Mouse (Mus musculus): ENCODE measurements around the gene Toe1. TPM values are rescaled to one million over a fixed set of nuclear protein-coding genes. Genes with fewer than 3 reads are reported as not detected.
A peak's percentile ranks its signal among the peaks of the same experiment; 100 is the strongest.
"Not testable (repeated sequence)": the region's sequence is repeated elsewhere in the genome, so short reads cannot be mapped to it uniquely, and the experiment has no call there.

The Toe1 gene
- 29.5 and 33.5 TPM in 2 replicates for polyA plus RNA-seq (2016; fragmentation: Nextera tagmentation; extraction: Ambion mirVana)

GRCm38 (mm10) chr4:116807197-116808129 lies at the start of gene Toe1, which contains the start of gene Mutyh:
TSS of gene Toe1 (minus strand) at chr4:116807640.
TSS of gene Mutyh (plus strand) at chr4:116807723.
- Histone ChIP-seq H3K27me3 (no peaks in the 10 kb centered on the region), H3K4me3 (peak within 1 kb of the TSS; percentile 61), H3K4me2 (replicated peaks) (peak within 1 kb of the TSS; percentile 77), H3K27ac (replicated peaks) (peak within 1 kb of the TSS; percentile 84), H3K9me3 (no peaks in the 10 kb centered on the region), H3K36me3 (peaks cover 33% of the 10 kb centered on the region), H3K4me1 (peaks cover 10% of the 10 kb centered on the region), H3K9ac (replicated peaks) (peak within 1 kb of the TSS; percentile 65)
- peak; percentile 98 for ATAC-seq (ENCODE audit: low FRiP score, low read depth)
- under 1% methylated on average over 58 of the region's 58 CpGs for WGBS

GRCm38 (mm10) chr4:116857203-116857602 lies 49.8 kb upstream of the Toe1 start:
- Histone ChIP-seq H3K9me3 (no peaks in the 10 kb centered on the region), H3K27me3 (no peaks in the 10 kb centered on the region), H3K4me3 (no peak overlapping the region), H3K4me2 (replicated peaks) (no peak overlapping the region), H3K36me3 (no peaks in the 10 kb centered on the region), H3K27ac (replicated peaks) (no peak overlapping the region), H3K4me1 (peaks cover 14% of the 10 kb centered on the region), H3K9ac (replicated peaks) (no peak overlapping the region)
- ATAC-seq (ENCODE audit: low FRiP score, low read depth): no peak
- 76% methylated on average over 10 of the region's 10 CpGs for WGBS

GRCm38 (mm10) chr4:116854286-116854685 lies 46.8 kb upstream of the Toe1 start:
- Histone ChIP-seq H3K36me3 (no peaks in the 10 kb centered on the region), H3K4me1 (peaks cover 14% of the 10 kb centered on the region), H3K9ac (replicated peaks) (no peak overlapping the region), H3K27me3 (no peaks in the 10 kb centered on the region), H3K9me3 (no peaks in the 10 kb centered on the region), H3K4me3 (no peak overlapping the region), H3K4me2 (replicated peaks) (peak overlapping the region; percentile 6; the same call in 1 of the 2 replicates), H3K27ac (replicated peaks) (no peak overlapping the region)
- peak; percentile 54; the same call in 1 of the 2 replicates for ATAC-seq (ENCODE audit: low FRiP score, low read depth)
- WGBS: 20% methylated on average over 2 of the region's 2 CpGs

- 80% methylated on average over 3 of the region's 3 CpGs for WGBS
- Histone ChIP-seq H3K27ac (replicated peaks) (no peak overlapping the region), H3K4me1 (peaks cover 14% of the 10 kb centered on the region), H3K36me3 (no peaks in the 10 kb centered on the region), H3K27me3 (no peaks in the 10 kb centered on the region), H3K4me3 (no peak overlapping the region), H3K9ac (replicated peaks) (no peak overlapping the region), H3K4me2 (replicated peaks) (no peak overlapping the region), H3K9me3 (no peaks in the 10 kb centered on the region)
- no peak for ATAC-seq (ENCODE audit: low FRiP score, low read depth)
Measured at GRCm38 (mm10) chr4:116849901-116850300, 42.5 kb upstream of the Toe1 start.

- no peak for ATAC-seq (ENCODE audit: low FRiP score, low read depth)
- H3K9ac ChIP-seq (replicated peaks): no peak overlapping the region
- H3K36me3 ChIP-seq: no peaks in the 10 kb centered on the region
- H3K9me3 ChIP-seq: no peaks in the 10 kb centered on the region
- H3K4me2 ChIP-seq (replicated peaks): no peak overlapping the region
- H3K4me1 ChIP-seq: no peaks in the 10 kb centered on the region
- H3K27me3 ChIP-seq: peaks cover 10% of the 10 kb centered on the region
- 94% methylated on average over 3 of the region's 3 CpGs for WGBS
- H3K27ac ChIP-seq (replicated peaks): no peak overlapping the region
- H3K4me3 ChIP-seq: no peak overlapping the region
Measured at GRCm38 (mm10) chr4:116844324-116844723, 36.9 kb upstream of the Toe1 start.

- Histone ChIP-seq H3K4me3 (no peak overlapping the region), H3K27ac (replicated peaks) (no peak overlapping the region), H3K27me3 (peaks cover 15% of the 10 kb centered on the region), H3K9me3 (no peaks in the 10 kb centered on the region), H3K36me3 (no peaks in the 10 kb centered on the region), H3K4me2 (replicated peaks) (no peak overlapping the region), H3K4me1 (no peaks in the 10 kb centered on the region), H3K9ac (replicated peaks) (no peak overlapping the region)
- 92% methylated on average over 6 of the region's 6 CpGs for WGBS
- ATAC-seq (ENCODE audit: low FRiP score, low read depth): no peak
Measured at GRCm38 (mm10) chr4:116840841-116841240, 33.4 kb upstream of the Toe1 start.

- H3K27me3 ChIP-seq: peaks cover 15% of the 10 kb centered on the region
- 43% methylated on average over 23 of the region's 29 CpGs for WGBS
- not testable (repeated sequence) for H3K9ac ChIP-seq (replicated peaks); H3K9me3 ChIP-seq; H3K36me3 ChIP-seq; ATAC-seq (ENCODE audit: low FRiP score, low read depth); H3K4me1 ChIP-seq; H3K4me3 ChIP-seq; H3K4me2 ChIP-seq (replicated peaks); H3K27ac ChIP-seq (replicated peaks)
Measured at GRCm38 (mm10) chr4:116840096-116840495, 32.7 kb upstream of the Toe1 start.

- Histone ChIP-seq H3K9ac (replicated peaks) (no peak overlapping the region), H3K4me3 (no peak overlapping the region), H3K9me3 (no peaks in the 10 kb centered on the region), H3K27me3 (peaks cover 15% of the 10 kb centered on the region), H3K27ac (replicated peaks) (no peak overlapping the region), H3K4me2 (replicated peaks) (no peak overlapping the region), H3K4me1 (no peaks in the 10 kb centered on the region), H3K36me3 (no peaks in the 10 kb centered on the region)
- 23% methylated on average over 2 of the region's 2 CpGs for WGBS
- ATAC-seq (ENCODE audit: low FRiP score, low read depth): no peak
Measured at GRCm38 (mm10) chr4:116838999-116839398, 31.6 kb upstream of the Toe1 start.

GRCm38 (mm10) chr4:116830070-116830368 lies 22.6 kb upstream of the Toe1 start:
- 7% methylated on average over 6 of the region's 6 CpGs for WGBS
- Histone ChIP-seq H3K27me3 (0 out of 2 replicates have a peak, but pooled peaks cover 3% of the 10 kb centered on the region), H3K27ac (replicated peaks) (peak overlapping the region; percentile 30)

GRCm38 (mm10) chr4:116829364-116830069 lies 22.1 kb upstream of the Toe1 start:
- H3K4me2 ChIP-seq (replicated peaks): no peak overlapping the region
- no peak overlapping the region for H3K9ac ChIP-seq (replicated peaks)
- peaks cover 19% of the 10 kb centered on the region for H3K4me1 ChIP-seq
- H3K9me3 ChIP-seq: no peaks in the 10 kb centered on the region
- 0 out of 2 replicates have a peak, but pooled peaks cover 3% of the 10 kb centered on the region for H3K27me3 ChIP-seq
- WGBS: 33% methylated on average over 6 of the region's 6 CpGs
- H3K4me3 ChIP-seq: no peak overlapping the region
- ATAC-seq (ENCODE audit: low FRiP score, low read depth): peak; percentile 35; the same call in 1 of the 2 replicates
- no peaks in the 10 kb centered on the region for H3K36me3 ChIP-seq
- H3K27ac ChIP-seq (replicated peaks): peak overlapping the region; percentile 30

More at GRCm38 (mm10) chr4:116830070-116830368, 22.6 kb upstream of the Toe1 start:
- Histone ChIP-seq H3K4me3 (no peak overlapping the region), H3K36me3 (no peaks in the 10 kb centered on the region), H3K4me2 (replicated peaks) (no peak overlapping the region), H3K9me3 (no peaks in the 10 kb centered on the region), H3K9ac (replicated peaks) (no peak overlapping the region), H3K4me1 (peaks cover 17% of the 10 kb centered on the region)
- peak; percentile 53; the same call in 1 of the 2 replicates for ATAC-seq (ENCODE audit: low FRiP score, low read depth)

GRCm38 (mm10) chr4:116827819-116828218 lies 20.4 kb upstream of the Toe1 start:
- peaks cover 24% of the 10 kb centered on the region for H3K4me1 ChIP-seq
- 0% methylated on average over 4 of the region's 4 CpGs for WGBS
- H3K9me3 ChIP-seq: no peaks in the 10 kb centered on the region
- H3K36me3 ChIP-seq: no peaks in the 10 kb centered on the region
- H3K27me3 ChIP-seq: 0 out of 2 replicates have a peak, but pooled peaks cover 3% of the 10 kb centered on the region
- H3K4me3 ChIP-seq: no peak overlapping the region
- no peak for ATAC-seq (ENCODE audit: low FRiP score, low read depth)
- no peak overlapping the region for H3K27ac ChIP-seq (replicated peaks)
- H3K9ac ChIP-seq (replicated peaks): no peak overlapping the region
- no peak overlapping the region for H3K4me2 ChIP-seq (replicated peaks)

- 1% methylated on average over 29 of the region's 29 CpGs for WGBS
- Histone ChIP-seq H3K4me1 (peaks cover 27% of the 10 kb centered on the region), H3K4me2 (replicated peaks) (peak overlapping the region; percentile 73), H3K9me3 (no peaks in the 10 kb centered on the region), H3K27me3 (peaks cover 30% of the 10 kb centered on the region), H3K36me3 (no peaks in the 10 kb centered on the region), H3K4me3 (peak overlapping the region; percentile 52), H3K27ac (replicated peaks) (peak overlapping the region; percentile 54; the same call in 1 of the 2 replicates), H3K9ac (replicated peaks) (peak overlapping the region; percentile 53)
- peak; percentile 31 for ATAC-seq (ENCODE audit: low FRiP score, low read depth)
Measured at GRCm38 (mm10) chr4:116824541-116825004, 17.1 kb upstream of the Toe1 start.
